8 mouse cellular contexts compared by ENCODE assay signal in the genomic region with DNA sequence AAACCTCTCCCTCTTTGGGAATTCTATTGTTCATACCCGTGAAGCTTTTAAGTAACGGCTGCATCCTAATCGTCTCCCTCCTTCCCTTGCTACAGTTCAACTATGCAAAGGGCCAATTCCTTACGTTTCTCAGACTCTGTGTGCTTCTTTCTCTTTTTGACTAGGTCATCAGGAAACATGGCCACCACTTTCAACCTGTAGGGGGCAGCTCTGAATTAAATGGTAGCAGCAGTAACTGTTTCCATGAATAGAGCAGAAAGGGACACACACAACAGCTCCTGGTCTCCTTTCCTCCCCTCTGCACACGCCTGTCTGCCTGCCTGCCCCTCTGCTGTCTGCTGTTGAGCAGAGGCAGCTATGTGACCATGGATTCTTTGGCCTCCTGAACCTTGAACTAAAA.
DNase-seq lines count a peak whose midpoint lies in the region; ATAC-seq and TF ChIP-seq lines count a peak whose summit lies in the region.

No protein-coding gene starts in this region.

- peak; percentile 64 for TF ChIP-seq CTCF in heart, postnatal 0 days (IDR thresholded peaks at IDR 0.05; ENCODE audit: low read depth)
- peak; percentile 79 for TF ChIP-seq CTCF in lung, postnatal 0 days (IDR thresholded peaks at IDR 0.05)

- 0 out of 2 replicates have a peak overlapping the region, but pooled peaks have one; percentile 8 for H3K27ac ChIP-seq in heart, postnatal 0 days (ENCODE audit: low read depth)
- peak overlapping the region; percentile 15; the same call in 1 of the 2 replicates for H3K27ac ChIP-seq in lung, postnatal 0 days (ENCODE audit: low read length)

- whole genome bisulfite sequencing in heart, postnatal 0 days = 44% methylated on average over 5 of the region's 5 CpGs
- 36% methylated on average over 5 of the region's 5 CpGs for WGBS in lung, postnatal 0 days

- TF ChIP-seq EP300 in heart, postnatal 0 days (IDR thresholded peaks at IDR 0.05; ENCODE audit: low read depth) = no peak
- 0 out of 2 replicates have a peak, but pooled peaks have one; percentile 16 for TF ChIP-seq EP300 in lung, postnatal 0 days (IDR thresholded peaks at IDR 0.05)

- no peaks in the 10 kb centered on the region for H3K36me3 ChIP-seq in heart, postnatal 0 days (replicated peaks; ENCODE audit: control insufficient read depth, insufficient read depth, low read length)
- H3K36me3 ChIP-seq in lung, postnatal 0 days (ENCODE audit: insufficient read depth, low read length) = no peaks in the 10 kb centered on the region

- peak; percentile 71 for ATAC-seq in frontal cortex, adult (ENCODE audit: low TSS enrichment)
- no peak for ATAC-seq in heart, postnatal 0 days (ENCODE audit: insufficient read depth, low read depth)
- ATAC-seq in lung, postnatal 0 days = no peak
- no peak for ATAC-seq in megakaryocyte-erythroid progenitor cell, adult 5-6 weeks (replicated peaks; ENCODE audit: low FRiP score, low TSS enrichment, poor library complexity, severe bottlenecking)

- no peak overlapping the region for H3K9ac ChIP-seq in heart, postnatal 0 days (replicated peaks; ENCODE audit: low read depth, low read length)
- H3K9ac ChIP-seq in lung, postnatal 0 days (replicated peaks; ENCODE audit: low read depth) = no peak overlapping the region

- H3K9me3 ChIP-seq in heart, postnatal 0 days (replicated peaks; ENCODE audit: control insufficient read depth, low read length) = no peaks in the 10 kb centered on the region
- H3K9me3 ChIP-seq in lung, postnatal 0 days (ENCODE audit: low read length) = no peaks in the 10 kb centered on the region

- H3K27me3 ChIP-seq in heart, postnatal 0 days (ENCODE audit: control insufficient read depth, insufficient read depth, low read length) = no peaks in the 10 kb centered on the region
- no peaks in the 10 kb centered on the region for H3K27me3 ChIP-seq in lung, postnatal 0 days (replicated peaks; ENCODE audit: insufficient read depth, low read length)

- no peak overlapping the region for H3K4me3 ChIP-seq in heart, postnatal 0 days (ENCODE audit: low read depth, low read length)
- H3K4me3 ChIP-seq in lung, postnatal 0 days (ENCODE audit: low read depth, low read length) = no peak overlapping the region

- no peak overlapping the region for H3K4me2 ChIP-seq in heart, postnatal 0 days (ENCODE audit: low read depth, low read length)
- no peak overlapping the region for H3K4me2 ChIP-seq in lung, postnatal 0 days (replicated peaks; ENCODE audit: low read depth, low read length)

- H3K4me1 ChIP-seq in heart, postnatal 0 days (ENCODE audit: control insufficient read depth, insufficient read depth) = peaks cover 38% of the 10 kb centered on the region
- H3K4me1 ChIP-seq in lung, postnatal 0 days (ENCODE audit: insufficient read depth, low read depth, low read length) = peaks cover 23% of the 10 kb centered on the region; the same call in 1 of the 2 replicates

- DNase-seq in frontal cortex, postnatal 36 days (ENCODE audit: low spot score in 2 of 2) = no peak
- peak; percentile 50 for DNase-seq in right cerebral cortex, postnatal 14 days
- DNase-seq in right cerebral cortex, postnatal 10 days (ENCODE audit: low spot score in 2 of 2) = no peak
- peak; percentile 57 for DNase-seq in heart, postnatal 0 days (ENCODE audit: low spot score)
- peak; percentile 68 for DNase-seq in lung, postnatal 0 days (ENCODE audit: low spot score)
- DNase-seq in layer of hippocampus, adult 8-10 months (ENCODE audit: low spot score in 2 of 2) = no peak

Comparison
In these comparisons a context has a peak if more than half of its experiments do, and no peak if none do; other contexts are left out.
1. DNase-seq: peak in right cerebral cortex, postnatal 14 days (single experiment), heart, postnatal 0 days (single experiment) and lung, postnatal 0 days (single experiment); none in frontal cortex, postnatal 36 days (0 of 2), right cerebral cortex, postnatal 10 days (0 of 2) and layer of hippocampus, adult 8-10 months (0 of 2).